Mouse (Mus musculus) midbrain, embryonic 14.5 days (tissue): ENCODE data around the gene Col26a1. TPM values are rescaled to one million over a fixed set of nuclear protein-coding genes. Genes with fewer than 3 reads are reported as not detected.

Experiments used
- ATAC-seq: fragments of 200-750 bp; cut with Nextera tagmentation; 2 replicates; pipeline ENCODE4 v1.8.0; 2017; ENCODE audit warnings: moderate number of reproducible peaks, moderate library complexity; ENCODE audit not compliant: low FRiP score, low TSS enrichment
- DNase-seq: peaks from one replicate; pipeline ENCODE4 v3.0.0-alpha.2; 2015
- H3K27ac ChIP-seq: fragments of 300-500 bp; sonication (generic); replicated peaks from 2 replicates; pipeline ENCODE4 v1.5.1; 2014; ENCODE audit warnings: mild to moderate bottlenecking, low read depth, low read length, moderate library complexity
- H3K27me3 ChIP-seq: fragments of 300-500 bp; sonication (generic); 2 replicates; pipeline ENCODE4 v1.6.1; 2014; ENCODE audit warnings: low read length, control low read depth, mixed read lengths; ENCODE audit not compliant: control insufficient read depth, insufficient read depth
- H3K36me3 ChIP-seq: fragments of 300-500 bp; sonication (generic); 2 replicates; pipeline ENCODE4 v1.6.1; 2014; ENCODE audit warnings: low read length, control low read depth; ENCODE audit not compliant: control insufficient read depth, insufficient read depth
- H3K4me1 ChIP-seq: fragments of 300-500 bp; sonication (generic); 2 replicates; pipeline ENCODE4 v1.6.1; 2014; ENCODE audit warnings: mild to moderate bottlenecking, antibody characterized with exemption, low read length, control low read depth; ENCODE audit not compliant: control insufficient read depth, insufficient read depth
- H3K4me2 ChIP-seq: fragments of 300-500 bp; sonication (generic); 2 replicates; pipeline ENCODE4 v1.6.1; 2014; ENCODE audit warnings: mild to moderate bottlenecking, low read length, moderate library complexity
- H3K4me3 ChIP-seq: fragments of 300-500 bp; sonication (generic); replicated peaks from 2 replicates; pipeline ENCODE4 v1.5.1; 2014; ENCODE audit warnings: low read depth, low read length
- H3K9ac ChIP-seq: fragments of 300-500 bp; sonication (generic); replicated peaks from 2 replicates; pipeline ENCODE4 v1.6.1; 2014; ENCODE audit warnings: mild to moderate bottlenecking, low read length, moderate library complexity
- H3K9me3 ChIP-seq: fragments of 300-500 bp; sonication (generic); 2 replicates; pipeline ENCODE4 v1.6.1; 2016; ENCODE audit warnings: low read length, control low read depth, mixed read lengths; ENCODE audit not compliant: control insufficient read depth
- WGBS: fragments of 180-500 bp; shearing (Covaris S2); extraction: QIAGEN DNeasy Blood & Tissue Kit; methylation state at CpG from one replicate; pipeline ENCODE4 v1.1.7; 2014; 5-methylcytosine and 5-hydroxymethylcytosine counted together
- polyA plus RNA-seq: library from polyadenylated mRNA; unstranded; fragments of >200 nt; fragmentation: Nextera tagmentation; extraction: Ambion mirVana; gene quantifications from 2 replicates; pipeline ENCODE4 v1.2.1, GENCODE M21; 2014

Col26a1 gene
- polyA plus RNA-seq, 1 experiment from 2014 or later: 16.2 TPM

DNA sequence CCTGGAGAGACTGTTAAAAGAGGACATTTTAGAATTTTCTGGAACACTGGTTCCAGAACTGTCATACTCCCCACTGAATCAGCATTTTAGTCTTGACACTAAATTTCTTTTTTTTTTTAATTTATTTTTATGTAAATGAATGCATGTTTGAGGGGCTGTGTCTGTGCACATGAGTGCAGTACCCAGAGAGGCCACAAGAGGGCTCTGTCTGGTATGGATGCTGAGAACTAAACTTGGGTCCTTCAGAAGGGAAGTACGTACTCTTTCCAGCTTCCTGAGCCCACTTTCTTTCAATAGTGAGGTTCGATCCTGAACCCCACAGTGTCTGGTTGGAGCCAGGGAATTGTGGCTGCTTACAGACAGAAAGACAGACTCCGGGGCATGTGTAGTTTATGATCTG, 177.5 kb downstream of the Col26a1 start:
- Histone ChIP-seq H3K4me2 (no peak overlapping the region), H3K9ac (no peak overlapping the region), H3K36me3 (no peaks in the 10 kb centered on the region), H3K27ac (no peak overlapping the region), H3K4me1 (no peaks in the 10 kb centered on the region), H3K9me3 (no peaks in the 10 kb centered on the region), H3K4me3 (no peak overlapping the region), H3K27me3 (no peaks in the 10 kb centered on the region)
- WGBS: 95% methylated on average over 3 of the region's 3 CpGs
- ATAC-seq: no peak
- DNase-seq: no peak

DNA sequence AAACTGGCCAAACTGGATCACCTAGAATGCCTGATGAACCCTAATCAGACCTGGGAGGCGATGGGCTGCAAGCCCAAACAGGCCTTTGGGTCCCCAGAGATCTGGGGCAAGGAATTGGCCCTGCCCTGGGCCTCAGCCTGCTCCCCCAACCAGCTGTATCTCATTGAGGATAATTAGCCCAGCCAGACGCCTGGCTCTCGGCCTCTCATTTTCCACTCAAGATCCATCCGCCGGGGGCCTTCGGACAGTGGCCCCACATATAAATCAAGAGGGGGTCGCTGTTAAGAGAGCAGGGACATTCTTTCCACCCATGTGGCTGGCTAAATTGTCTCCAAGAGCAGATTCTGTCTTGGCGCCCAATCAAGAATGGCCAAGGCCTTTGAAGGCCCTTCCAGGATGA, 178.9 kb downstream of the Col26a1 start:
- no peak for ATAC-seq
- Histone ChIP-seq H3K36me3 (no peaks in the 10 kb centered on the region), H3K4me2 (no peak overlapping the region), H3K4me1 (no peaks in the 10 kb centered on the region), H3K4me3 (no peak overlapping the region), H3K27me3 (no peaks in the 10 kb centered on the region), H3K27ac (no peak overlapping the region), H3K9ac (no peak overlapping the region), H3K9me3 (no peaks in the 10 kb centered on the region)
- DNase-seq: no peak
- WGBS: 82% methylated on average over 8 of the region's 8 CpGs

DNA sequence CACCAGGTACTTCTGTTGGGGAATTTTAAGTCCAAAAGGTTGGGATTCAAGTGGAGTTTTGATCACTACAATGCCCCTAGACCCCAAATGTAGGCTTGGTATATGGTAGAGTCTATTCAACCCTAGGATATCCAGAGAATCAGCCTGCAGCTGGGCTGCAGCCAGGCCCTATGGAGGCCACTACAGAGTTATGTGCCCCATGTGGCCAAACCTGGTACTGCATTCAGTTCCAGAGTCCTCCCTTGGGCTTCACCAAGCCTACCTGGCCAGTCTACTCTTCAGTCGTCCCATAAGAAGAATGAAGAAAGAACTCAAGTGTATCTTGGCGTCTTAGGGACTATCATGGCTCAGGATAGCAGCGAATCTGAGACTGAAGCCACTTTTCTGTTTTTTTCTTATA, 179.3 kb downstream of the Col26a1 start:
- H3K27me3 ChIP-seq: no peaks in the 10 kb centered on the region

DNA sequence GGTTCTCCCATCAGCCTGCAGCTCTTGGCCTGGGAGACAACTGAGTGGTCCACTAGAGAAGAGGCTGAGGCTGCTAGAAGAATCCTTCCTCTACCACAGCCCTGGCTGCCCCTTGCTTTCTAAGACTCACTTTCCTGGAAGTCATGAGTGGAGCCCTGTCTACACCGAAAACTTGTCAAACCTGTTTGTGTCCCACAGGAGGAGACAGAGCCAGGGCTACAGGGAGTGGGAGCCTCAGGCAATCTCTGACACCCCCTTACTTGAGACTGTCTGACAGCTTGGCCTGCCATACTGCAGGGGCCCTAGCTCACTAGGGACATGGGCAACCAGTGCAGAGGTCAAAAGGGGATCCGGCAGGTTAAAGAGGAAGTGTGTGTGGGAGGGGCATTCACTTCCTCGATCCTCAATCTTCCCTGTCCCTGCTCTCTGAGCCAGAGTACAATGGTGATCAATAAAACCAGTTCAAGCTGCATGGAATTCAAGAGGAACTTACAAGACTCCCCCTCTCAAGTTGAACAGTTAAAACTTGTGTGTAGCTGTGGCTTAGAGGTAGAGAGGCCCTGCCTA, 180.8 kb downstream of the Col26a1 start:
- 81% methylated on average over 3 of the region's 3 CpGs for WGBS
- H3K36me3 ChIP-seq: no peaks in the 10 kb centered on the region
- H3K4me3 ChIP-seq: no peak overlapping the region
- H3K4me1 ChIP-seq: no peaks in the 10 kb centered on the region
- no peaks in the 10 kb centered on the region for H3K9me3 ChIP-seq
- no peak overlapping the region for H3K9ac ChIP-seq
- no peak overlapping the region for H3K27ac ChIP-seq
- ATAC-seq (no peak), DNase-seq (no peak)
- H3K27me3 ChIP-seq: no peaks in the 10 kb centered on the region
- H3K4me2 ChIP-seq: no peak overlapping the region

More for the DNA sequence above, 179.3 kb downstream of the Col26a1 start:
- Histone ChIP-seq H3K4me2 (no peak overlapping the region), H3K4me1 (no peaks in the 10 kb centered on the region), H3K9me3 (no peaks in the 10 kb centered on the region), H3K27ac (no peak overlapping the region), H3K9ac (no peak overlapping the region), H3K4me3 (no peak overlapping the region), H3K36me3 (no peaks in the 10 kb centered on the region)
- no peak for ATAC-seq
- 41% methylated on average over 3 of the region's 3 CpGs for WGBS
- peak; percentile 69 for DNase-seq

DNA sequence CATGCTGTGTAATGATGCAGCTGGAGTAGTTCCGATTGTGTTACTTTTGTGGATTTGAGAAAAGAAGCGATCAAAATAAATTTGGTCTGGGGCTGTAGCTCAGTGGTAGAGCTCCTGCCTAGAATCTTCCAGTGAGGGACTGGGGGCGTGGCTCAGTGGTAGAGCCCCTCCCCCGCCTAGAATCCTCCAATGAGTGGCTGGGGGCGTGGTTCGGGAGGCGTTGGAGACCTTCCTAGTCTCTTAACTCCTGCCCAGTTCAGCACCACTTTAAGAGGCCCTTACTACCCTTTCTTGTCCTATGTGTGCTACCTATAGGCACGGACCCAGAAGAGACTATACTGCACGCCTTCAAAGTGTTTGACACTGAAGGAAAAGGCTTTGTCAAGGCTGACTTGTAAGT, 185.4 kb downstream of the Col26a1 start:
- ATAC-seq (no peak), DNase-seq (no peak)
- H3K4me1 ChIP-seq: no peaks in the 10 kb centered on the region
- H3K36me3 ChIP-seq: no peaks in the 10 kb centered on the region
- no peak overlapping the region for H3K27ac ChIP-seq
- H3K4me2 ChIP-seq: no peak overlapping the region
- no peaks in the 10 kb centered on the region for H3K9me3 ChIP-seq
- H3K9ac ChIP-seq: no peak overlapping the region
- no peaks in the 10 kb centered on the region for H3K27me3 ChIP-seq
- WGBS: 83% methylated on average over 9 of the region's 9 CpGs
- H3K4me3 ChIP-seq: no peak overlapping the region

DNA sequence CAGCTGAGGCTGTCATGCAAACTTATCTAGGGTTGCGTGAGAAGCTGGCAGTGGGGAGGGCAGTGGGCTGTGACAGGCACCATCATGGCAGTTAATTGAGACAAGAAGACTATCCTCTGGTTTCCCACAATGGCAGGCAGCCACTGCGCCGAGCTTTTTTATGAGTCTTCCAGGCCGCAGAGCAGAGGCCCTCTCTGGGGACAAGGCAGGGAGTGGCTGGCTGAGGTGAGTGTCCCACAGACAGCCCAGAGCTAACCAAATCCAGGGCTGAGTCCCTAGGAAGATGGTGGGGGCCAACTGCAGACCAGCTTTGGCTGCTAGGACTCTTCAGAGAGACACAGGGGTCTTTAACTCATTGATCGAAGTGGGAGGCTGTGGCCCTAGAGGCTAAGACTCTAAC, 186.5 kb downstream of the Col26a1 start:
- H3K4me2 ChIP-seq: no peak overlapping the region
- no peaks in the 10 kb centered on the region for H3K9me3 ChIP-seq
- DNase-seq (no peak), ATAC-seq (no peak)
- no peaks in the 10 kb centered on the region for H3K36me3 ChIP-seq
- H3K9ac ChIP-seq: no peak overlapping the region
- H3K27me3 ChIP-seq: no peaks in the 10 kb centered on the region
- no peaks in the 10 kb centered on the region for H3K4me1 ChIP-seq
- 72% methylated on average over 5 of the region's 5 CpGs for WGBS
- H3K4me3 ChIP-seq: no peak overlapping the region
- no peak overlapping the region for H3K27ac ChIP-seq

DNA sequence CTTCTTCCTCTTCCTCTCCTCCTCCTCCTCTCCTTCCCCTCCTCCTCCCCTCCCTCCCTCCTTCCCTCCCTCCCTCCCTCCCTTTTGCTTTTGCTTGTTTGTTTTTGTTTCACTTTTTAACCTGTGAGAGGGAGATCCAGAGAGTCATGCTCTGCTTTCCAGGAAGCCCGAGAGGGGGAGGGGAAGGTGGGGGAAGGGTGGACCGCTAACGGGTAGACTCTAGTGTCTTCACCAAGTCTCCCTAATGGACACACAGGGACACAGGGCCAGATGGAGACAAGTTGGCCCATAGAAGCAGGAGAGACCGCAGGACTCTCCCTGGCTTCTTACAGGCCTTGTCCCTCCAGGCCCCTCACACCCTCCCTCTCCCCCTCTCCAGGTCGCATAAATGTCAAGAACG, 188.0 kb downstream of the Col26a1 start:
- no peak overlapping the region for H3K4me2 ChIP-seq

DNA sequence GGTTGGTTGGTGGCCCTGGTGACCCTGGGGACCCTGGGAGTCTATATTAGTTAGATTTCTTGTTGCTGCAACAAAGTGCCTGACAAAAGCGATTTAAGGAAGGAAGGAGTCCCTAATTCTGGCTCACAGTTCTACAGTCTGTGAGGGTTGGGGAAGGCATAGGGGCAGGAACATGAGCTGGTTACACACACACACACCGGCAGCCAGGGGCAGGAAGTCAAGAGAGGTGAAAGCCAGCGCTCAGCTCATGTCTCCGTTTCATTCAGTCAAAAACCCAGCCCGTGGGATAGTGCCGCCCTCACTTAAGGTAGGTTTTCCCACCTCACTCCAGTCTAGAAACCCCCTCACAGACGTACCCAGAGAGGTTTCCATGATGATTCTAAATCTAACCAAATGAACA, 189.6 kb downstream of the Col26a1 start:
- Histone ChIP-seq H3K27ac (no peak overlapping the region), H3K4me3 (no peak overlapping the region), H3K9ac (no peak overlapping the region), H3K27me3 (no peaks in the 10 kb centered on the region), H3K9me3 (no peaks in the 10 kb centered on the region), H3K4me1 (no peaks in the 10 kb centered on the region), H3K4me2 (no peak overlapping the region), H3K36me3 (no peaks in the 10 kb centered on the region)
- DNase-seq (no peak), ATAC-seq (no peak)
- WGBS: 84% methylated on average over 7 of the region's 7 CpGs

More for the DNA sequence above, 188.0 kb downstream of the Col26a1 start:
- WGBS: 82% methylated on average over 6 of the region's 6 CpGs
- Histone ChIP-seq H3K9me3 (no peaks in the 10 kb centered on the region), H3K9ac (no peak overlapping the region), H3K27ac (no peak overlapping the region), H3K36me3 (no peaks in the 10 kb centered on the region), H3K27me3 (no peaks in the 10 kb centered on the region), H3K4me1 (no peaks in the 10 kb centered on the region), H3K4me3 (no peak overlapping the region)
- no peak for DNase-seq
- no peak for ATAC-seq

DNA sequence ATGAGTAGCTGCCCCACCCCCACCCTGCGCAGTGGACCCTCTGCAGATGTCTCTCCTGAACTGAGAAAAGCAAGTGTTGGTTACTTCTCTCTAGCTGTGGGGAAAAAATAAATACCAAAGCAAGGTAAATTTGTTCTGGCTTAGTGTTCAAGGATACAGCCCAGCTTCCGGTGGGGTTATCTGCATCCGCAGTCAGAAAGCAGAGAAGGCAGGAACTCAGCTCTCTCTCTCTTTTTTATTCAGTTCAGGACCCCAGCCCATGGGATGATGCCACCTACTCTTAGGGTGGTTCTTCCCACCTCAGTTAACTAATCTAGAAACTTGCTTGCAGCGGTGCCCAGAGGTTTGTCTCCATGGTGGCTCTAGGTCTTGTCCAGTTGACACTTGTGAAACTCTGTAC, 190.2 kb downstream of the Col26a1 start, which contains the start of gene Myl10:
TSS of gene Myl10 (plus strand) at position 363 of the 400 bp plus-strand sequence.
- H3K27me3 ChIP-seq: no peaks in the 10 kb centered on the region
- H3K27ac ChIP-seq: no peak within 1 kb of the TSS
- no peaks in the 10 kb centered on the region for H3K36me3 ChIP-seq
- DNase-seq (no peak), ATAC-seq (no peak)
- no peaks in the 10 kb centered on the region for H3K4me1 ChIP-seq
- no peak within 1 kb of the TSS for H3K4me3 ChIP-seq
- H3K9me3 ChIP-seq: no peaks in the 10 kb centered on the region
- 96% methylated on average over 4 of the region's 4 CpGs for WGBS
- no peak within 1 kb of the TSS for H3K9ac ChIP-seq
- H3K4me2 ChIP-seq: no peak within 1 kb of the TSS
